Mouse (Mus musculus): ENCODE measurements around the gene Ephx3.
"Not testable (repeated sequence)": the region's sequence is repeated elsewhere in the genome, so short reads cannot be mapped to it uniquely, and the experiment has no call there.

The Ephx3 gene

DNA sequence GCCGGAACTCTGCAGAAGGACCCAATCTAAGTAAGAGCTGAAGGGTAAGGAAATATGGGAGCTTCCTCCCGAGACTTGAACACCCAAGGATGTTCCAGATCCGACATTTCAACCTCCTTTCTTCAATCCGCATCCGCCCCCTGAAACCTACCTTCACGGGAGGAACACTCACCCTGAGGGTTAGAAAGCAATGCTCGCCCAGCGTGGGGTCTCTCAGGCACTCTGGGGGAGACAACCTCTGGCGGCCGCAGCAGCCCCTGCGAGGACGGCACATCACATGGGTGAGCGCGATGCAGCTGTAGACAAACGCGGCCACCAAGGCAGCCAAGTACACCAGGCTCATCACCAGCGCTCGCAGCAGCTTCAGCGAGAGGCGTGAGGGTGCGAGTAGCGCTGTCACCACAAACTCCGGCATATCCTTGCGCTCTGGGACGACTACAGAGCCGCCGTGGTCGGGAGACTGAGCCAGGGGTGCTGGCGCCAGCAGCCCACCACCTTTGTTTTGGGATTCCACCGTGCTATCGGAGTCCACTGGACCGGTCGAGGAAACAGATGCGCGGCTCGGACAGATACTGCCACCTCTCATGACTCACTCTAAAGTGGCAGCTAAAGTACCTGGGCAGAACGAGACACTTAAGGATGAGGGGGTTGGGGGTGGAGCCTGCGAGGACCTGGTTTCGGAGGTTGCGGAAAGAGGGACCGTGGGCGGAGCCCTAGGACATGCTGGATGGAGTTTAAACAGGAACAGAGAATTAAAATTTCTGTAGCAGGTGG lies at the start of gene Ephx3:
TSS of gene Ephx3 (minus strand) at position 687 of the 774 bp plus-strand sequence.
- peak; percentile 61 for DNase-seq (ENCODE audit: low read depth)

DNA sequence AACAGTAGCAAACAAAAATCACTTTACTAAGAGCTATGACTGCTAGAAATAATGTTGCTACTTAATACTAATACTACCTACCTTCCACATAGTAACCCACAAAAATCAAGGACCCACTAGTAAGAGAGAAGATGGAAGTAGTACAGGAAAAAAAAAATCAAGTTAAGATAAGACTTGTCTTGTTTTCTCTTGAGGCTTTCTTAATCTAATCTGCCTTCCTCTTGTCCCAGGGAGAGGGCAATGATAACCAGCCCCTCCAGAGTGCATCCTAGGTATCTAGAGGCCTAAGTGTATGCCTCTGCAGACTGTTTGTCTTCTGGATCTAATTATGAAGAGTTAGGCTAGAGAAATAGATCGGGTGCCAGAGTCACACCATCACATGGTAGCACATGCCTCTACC lies 49.2 kb upstream of the Ephx3 start:
- no peak for DNase-seq (ENCODE audit: low read depth)

DNA sequence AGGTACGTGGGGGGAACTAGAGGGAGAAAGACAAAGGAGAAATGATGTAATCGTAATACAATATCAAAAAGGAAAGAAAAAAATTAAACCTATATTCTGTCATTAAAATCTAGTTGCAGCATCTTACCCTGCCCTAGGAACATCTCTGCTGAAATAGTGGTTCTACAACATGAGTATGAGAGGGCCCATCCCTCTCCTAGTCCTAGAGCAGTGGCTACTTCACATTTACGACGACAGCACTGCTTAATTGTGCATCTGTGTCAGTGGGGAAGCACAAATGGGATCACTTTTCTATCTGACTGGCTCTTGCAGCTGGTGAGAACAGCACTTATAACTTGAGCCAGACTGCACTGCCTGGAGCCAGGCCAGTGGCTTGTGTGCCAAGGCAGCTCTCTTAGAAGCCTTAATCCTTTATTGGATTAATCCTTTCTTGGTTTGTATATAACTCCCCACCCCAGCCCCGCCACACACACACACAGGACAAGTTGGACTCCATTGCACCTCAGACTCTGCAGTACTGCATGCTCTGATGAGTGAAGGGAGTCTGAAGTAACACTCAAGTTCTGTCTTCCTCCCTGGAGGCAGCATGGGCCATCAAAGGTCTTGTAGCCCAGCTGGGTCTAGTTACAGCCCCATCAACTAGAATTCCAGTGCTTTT lies 46.3 kb upstream of the Ephx3 start:
- no peak for DNase-seq (ENCODE audit: low read depth)

DNA sequence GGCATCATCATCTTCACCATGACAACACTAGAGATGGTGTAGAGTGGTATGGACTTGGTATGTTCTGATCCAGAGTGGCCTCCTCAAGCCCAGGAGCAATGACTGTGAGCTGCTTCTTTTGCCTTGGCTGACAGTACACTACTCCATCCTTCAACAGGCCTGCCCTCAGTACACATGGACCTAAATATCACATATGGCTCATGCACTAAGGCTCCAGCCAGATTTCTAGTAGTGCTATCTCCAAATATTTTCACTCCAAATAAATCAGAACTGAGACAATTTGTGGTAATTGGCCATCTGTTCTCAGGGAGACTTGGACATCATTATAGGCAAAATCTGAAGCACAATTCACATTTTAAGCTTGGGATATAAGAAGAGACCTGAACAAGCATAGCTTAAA lies 43.8 kb upstream of the Ephx3 start:
- no peak for DNase-seq (ENCODE audit: low read depth)

DNA sequence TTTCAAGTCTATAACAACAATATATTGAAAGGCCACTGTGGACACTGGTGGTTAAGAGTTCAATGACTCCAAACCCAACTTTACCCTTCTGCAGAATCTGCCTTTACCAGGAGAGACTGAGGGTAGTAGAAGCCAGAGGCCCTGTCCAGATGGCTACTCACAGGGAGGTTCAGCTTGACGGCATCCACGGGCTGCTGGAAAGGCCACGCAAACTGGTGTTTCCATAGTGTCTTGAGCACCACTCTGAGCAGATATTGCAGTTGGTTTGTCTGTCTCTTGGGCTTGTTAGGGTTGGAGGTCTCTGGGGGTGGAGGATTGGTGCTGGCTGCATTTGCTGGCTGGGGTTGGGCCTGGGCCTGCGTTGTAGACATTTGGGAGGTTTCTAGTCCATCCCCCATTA lies 39.9 kb upstream of the Ephx3 start:
- DNase-seq (ENCODE audit: low read depth), result no peak

DNA sequence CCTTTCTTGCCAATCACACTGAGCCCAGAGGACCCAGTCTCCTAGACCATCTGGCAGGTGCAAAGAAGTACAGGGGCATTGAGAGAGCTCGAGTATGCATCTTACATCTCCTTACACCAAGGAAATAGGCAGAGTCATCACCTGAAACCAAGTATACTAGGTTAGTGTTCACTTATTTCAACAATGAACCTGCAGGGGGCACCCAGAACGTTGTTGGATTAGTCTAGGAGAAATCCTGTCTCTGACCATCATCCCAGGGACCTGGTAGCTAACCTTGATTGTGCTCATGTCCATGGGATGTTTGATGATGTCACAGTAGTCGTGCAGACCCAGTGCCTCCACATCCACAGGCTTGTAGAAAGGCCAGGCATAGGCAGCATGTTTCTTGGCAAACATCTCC lies 31.5 kb upstream of the Ephx3 start:
- DNase-seq (ENCODE audit: low read depth), result no peak

DNA sequence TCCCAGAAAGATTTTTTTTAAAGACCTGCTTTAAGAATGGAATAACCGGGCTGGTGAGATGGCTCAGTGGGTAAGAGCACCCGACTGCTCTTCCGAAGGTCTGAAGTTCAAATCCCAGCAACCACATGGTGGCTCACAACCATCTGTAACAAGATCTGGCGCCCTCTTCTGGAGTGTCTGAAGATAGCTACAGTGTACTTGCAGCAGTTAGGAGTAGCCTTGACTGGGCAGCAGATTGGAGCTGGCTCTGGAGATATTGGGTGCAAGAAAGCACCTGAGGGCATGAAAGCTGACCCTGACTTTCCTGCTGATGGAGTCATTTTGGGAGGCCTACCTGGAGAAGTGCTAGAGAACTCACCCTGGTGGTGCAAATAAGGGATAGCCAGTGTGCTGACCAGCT lies 26.2 kb upstream of the Ephx3 start:
- DNase-seq (ENCODE audit: low read depth), result not testable (repeated sequence)

DNA sequence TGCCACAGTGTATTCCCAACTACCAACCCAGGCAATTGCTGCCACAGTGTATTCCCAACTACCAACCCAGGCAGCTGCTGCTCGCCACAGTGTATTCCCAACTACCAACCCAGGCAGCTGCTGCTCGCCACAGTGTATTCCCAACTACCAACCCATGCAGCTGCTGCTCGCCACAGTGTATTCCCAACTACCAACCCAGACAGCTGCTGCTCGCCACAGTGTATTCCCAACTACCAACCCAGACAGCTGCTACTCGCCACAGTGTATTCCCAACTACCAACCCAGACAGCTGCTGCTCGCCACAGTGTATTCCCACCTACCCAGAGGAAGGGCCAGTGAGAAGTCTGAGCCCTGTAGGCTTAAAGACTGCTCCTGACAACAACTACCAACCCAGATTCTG lies 22.2 kb upstream of the Ephx3 start:
- not testable (repeated sequence) for DNase-seq (ENCODE audit: low read depth)

DNA sequence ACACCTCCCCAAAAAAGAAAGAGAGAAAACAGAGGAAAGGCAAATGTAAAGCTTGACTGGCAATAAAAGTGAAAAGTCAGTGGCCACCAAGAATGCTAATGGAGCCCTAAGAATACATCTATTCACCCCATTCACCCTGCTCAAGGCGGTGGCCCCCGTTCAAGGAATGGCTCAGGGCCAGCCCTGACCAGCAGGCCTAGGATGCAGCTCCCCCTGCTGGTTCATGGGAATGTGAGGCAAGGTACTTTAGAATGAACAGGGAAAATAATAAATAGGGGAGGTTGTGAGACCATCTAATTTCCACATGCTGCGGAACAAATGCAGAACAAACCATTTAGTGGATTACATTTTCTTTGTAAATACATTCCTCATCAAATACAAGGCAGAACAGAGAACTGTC lies 20.4 kb upstream of the Ephx3 start:
- peak; percentile 58 for DNase-seq (ENCODE audit: low read depth)

DNA sequence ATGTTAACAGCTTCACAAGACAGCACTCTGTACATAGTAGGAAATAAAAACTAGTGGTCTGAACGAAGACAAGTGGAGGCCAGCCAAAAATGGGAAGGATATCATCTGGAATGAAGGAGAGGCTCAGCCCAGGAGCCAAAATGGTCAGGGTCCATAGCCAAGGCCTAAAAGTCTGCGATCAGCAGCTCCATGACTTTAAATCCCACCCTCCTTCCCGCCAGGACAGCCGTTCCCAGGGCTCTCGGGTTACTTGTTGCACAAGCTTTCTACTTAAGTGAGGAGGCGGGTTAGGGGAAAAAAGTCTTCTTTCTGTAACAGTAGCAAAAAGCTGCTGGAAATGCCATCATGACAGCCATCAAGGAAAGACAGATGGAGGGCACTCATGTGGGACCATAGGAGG lies 19.8 kb upstream of the Ephx3 start:
- no peak for DNase-seq (ENCODE audit: low read depth)

DNA sequence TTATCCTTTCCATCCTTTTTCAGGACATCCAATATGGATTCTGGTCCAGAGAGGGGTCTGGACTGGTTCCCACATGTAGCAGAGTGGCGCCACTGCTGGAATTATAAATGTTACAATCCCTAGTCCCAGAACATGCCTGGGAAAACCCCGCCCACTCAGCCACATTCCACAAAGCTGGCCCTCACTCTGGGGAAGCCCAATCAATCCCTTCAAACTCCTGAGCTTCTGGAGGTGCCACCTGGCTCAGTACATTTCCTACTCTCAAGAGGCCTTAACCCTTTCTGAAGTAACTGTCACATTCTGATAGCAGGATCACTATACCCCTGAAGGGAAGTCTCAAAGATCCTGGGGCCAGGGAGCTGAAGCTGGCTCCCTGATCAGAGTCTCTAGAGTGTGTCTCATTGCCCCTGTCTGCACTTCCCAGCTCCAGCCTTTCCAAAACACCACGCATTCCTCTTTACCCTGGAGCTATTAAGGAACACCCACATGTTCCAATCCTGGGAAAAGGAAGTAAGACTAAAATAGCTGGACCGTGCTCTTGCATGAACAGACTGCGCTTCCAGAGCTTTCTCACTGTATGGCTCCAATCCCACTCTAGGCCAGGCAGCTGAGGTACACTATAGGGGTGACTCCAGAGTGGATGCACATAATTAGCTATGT lies 18.4 kb upstream of the Ephx3 start:
- no peak for DNase-seq (ENCODE audit: low read depth)

DNA sequence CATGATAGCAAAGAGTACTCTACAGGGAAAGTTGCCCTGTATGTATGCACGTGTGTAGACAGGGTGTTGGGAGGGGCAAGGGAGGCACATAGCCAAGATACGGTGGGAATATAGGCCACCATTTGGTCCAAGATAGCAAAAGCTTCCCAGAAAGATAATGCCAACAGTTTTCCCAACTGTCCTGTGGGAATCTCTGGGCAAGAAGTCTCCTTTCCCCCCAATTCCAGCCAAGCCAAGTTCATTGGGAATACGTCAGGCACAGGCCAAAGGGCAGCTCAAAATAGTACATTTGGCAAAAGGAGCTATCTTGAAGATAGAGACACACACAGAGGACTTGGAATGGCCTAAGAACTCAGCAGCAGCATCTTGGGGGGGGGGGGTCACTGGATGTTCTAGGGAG lies 16.0 kb upstream of the Ephx3 start:
- DNase-seq (ENCODE audit: low read depth), result no peak

DNA sequence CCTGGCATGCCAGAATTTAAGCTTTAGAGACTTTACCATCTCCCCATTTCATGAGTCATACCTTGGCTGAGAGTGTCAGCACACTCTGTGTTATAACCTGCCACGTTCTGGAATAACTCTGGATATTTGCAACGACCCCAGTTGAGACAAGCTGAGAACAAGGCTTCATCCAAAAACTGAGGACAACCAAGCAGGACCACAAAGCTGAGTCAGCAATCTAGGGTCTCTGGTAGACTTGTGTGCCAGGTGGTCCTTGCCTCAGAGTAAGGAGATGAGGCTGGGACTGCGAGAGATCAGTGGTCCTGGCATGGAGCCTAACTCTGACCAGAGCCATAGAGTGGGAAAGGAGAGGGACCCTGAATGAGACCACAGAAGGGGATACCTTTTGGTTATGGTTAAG lies 13.6 kb upstream of the Ephx3 start:
- no peak for DNase-seq (ENCODE audit: low read depth)

DNA sequence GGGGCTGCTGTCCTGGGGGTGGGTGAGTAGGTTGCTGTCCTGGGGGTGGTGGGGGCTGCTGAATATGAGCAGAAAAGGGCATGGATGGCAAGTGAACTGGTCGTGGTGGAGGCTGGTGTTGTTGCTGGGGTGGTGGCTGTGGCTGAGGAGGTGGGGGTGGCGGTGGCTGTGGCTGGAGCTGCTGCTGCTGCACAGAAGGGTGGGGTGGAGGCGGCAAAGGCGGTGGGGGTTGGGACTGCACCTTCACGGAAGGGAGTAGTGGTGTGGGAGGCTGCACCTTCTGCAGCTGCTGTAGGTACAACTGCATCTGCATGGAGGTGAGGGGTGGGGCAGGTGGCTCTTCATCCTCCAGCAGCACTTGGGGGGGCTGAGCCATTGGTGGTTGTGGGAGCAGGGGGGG lies 11.7 kb upstream of the Ephx3 start:
- peak; percentile 29 for DNase-seq (ENCODE audit: low read depth)

DNA sequence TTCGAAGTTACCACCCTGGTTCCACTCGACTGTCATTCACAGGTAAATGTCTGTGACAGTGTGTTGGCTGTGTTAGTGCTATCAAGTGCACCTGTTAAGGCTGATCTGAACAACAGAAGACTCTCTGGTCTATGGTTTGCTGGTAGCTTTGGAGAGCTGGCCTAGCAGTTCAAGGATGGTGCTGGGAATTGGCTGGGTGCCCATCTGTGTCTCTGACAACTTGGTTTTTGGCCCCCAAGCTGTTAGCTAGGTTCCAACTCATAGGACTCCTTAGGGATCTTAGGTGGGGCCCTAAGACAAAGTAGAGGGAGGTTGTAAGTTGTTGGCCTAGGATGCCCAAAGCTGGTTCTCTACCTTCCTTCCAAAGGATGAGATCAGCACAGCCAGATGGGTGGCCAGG lies 10.4 kb upstream of the Ephx3 start:
- DNase-seq (ENCODE audit: low read depth), result no peak

DNA sequence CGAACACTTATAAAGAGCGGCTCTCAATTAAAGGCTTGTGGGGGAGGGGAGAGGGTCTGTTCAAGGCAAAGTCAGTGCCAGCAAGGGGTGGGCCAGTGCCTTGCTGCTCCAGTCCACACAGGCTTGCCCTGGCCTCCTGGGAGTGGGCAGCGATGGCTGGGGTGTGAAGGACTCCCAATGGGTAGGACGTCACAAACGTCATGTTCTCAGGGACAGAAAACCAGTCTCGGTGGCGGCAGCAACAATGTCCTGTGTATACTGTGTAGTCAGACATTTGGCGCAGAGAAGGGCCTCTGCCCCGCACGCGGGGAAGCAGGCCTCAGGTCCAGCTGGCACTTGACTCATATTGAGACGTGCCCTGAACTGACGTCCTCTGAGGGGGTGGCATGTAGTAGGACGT lies 7.8 kb upstream of the Ephx3 start:
- DNase-seq (ENCODE audit: low read depth), result no peak

DNA sequence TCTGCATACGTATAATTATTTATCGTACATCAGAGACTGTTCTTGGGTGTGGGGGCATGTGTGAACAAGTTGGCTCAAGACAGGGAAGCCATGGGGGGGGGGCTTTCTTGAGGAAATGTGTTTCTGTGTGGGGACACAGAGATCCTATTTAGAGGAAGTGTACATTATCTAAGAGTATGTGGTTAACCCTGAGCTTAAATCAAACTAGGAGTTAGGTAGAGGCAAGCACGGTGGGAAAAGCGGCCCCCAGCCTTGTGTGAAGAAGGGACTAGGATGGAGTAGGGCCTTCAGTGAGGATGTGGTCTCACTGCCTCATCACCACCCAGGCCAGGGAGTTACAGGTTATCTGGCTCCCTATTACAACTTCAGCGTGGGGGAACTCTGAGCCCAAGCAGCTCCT lies 6.4 kb upstream of the Ephx3 start:
- DNase-seq (ENCODE audit: low read depth), result no peak

DNA sequence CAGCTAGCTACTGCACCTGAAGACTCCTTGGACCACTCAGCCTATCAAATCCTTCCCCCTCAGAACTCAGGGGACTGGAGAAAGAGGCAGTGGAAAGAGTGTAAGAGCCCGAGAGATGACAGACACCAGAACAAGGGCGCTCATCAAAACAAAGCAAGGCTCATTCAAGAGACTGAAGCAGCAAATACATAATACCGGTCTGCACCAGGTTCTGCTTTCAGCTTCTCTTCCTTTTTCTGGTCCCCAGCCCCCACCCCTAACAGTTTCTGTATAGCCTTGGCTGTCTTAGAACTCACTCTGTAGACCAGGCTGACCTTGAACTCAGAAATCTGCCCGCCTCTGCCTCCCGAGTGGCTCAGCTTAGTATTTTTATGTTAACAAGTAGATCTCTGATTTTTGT lies 3.7 kb upstream of the Ephx3 start:
- no peak for DNase-seq (ENCODE audit: low read depth)

DNA sequence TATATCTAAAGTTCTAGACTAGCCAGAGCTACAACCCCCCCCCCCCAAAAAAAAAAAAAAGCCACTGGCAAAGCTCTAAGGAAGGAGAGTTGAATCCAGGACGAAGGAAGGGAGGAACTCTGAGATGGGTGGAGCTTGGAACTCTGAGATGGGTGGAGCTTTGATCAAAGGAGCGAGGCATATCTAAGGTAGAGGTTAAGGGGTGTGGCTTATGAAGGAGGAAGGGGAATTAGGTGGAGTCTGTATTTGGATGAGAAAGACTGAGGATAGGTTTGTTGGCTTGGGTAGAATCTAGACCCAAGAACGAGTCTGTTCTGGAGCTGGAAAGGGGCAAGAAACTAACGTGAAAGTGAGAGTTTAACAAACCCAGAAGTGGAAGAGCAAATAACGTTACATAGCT lies 501 bp upstream of the Ephx3 start:
- peak; percentile 60 for DNase-seq (ENCODE audit: low read depth)

DNA sequence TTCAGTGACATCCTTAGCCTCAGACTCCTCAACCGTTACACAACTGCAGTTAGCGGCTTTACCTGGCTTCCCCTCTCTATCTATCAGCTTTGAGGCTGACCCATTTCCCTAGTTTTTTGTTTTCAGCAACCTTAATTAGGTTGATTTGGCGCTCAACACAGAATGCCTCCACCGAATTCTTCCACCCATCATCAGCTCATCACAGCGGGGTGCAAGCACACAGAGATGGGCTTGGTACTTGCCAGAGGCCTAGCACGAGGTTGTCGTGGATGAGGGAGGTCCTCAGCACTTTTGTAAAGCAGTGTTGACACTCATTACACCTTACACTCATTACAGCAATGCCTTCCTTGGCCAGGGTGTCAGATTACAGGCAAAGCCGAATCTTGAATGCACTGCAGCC lies 6.3 kb downstream of the Ephx3 start:
- no peak for DNase-seq (ENCODE audit: low read depth)

DNA sequence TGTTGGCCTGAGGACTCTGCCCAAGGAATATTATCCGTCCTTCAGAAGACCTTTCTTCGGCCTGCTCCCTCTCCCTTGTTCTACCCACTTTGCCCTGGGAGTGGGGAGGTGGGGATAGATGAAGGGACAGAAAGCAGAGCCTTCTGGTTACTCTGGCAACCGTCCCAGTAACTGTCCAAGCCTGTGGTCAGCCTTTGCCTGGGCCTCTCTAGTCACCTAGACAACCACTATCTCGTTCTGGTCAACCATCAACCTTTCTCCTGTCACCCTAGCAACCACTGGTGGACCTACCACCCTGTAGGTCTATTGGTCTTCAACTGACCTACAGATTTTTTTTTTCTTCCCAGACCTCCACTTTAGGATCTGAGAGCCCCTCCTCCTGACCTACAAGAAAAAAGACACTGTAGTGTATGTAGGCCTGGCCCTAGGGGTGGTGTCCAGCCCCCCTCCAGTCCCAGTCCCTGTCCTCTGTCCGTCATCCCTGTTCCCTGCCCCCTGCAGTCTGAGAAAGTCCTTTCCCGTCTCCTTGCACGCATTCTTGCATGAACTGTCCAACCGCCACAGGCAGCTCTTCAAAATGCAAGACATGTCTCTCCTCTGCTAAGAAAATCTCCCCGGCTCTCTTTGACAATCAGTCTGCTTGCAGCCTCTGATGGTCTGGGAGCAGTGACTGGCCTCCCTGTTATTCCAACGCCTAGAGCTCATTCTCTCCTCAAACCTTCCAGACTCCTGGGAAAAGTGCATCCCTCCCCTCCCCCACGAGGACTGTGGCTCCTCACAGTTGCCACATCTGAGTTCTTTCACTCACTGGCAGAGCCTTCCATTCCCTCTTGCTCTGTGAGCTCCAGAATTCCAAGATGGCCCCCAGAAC lies 9.5 kb downstream of the Ephx3 start:
- no peak for DNase-seq (ENCODE audit: low read depth)

DNA sequence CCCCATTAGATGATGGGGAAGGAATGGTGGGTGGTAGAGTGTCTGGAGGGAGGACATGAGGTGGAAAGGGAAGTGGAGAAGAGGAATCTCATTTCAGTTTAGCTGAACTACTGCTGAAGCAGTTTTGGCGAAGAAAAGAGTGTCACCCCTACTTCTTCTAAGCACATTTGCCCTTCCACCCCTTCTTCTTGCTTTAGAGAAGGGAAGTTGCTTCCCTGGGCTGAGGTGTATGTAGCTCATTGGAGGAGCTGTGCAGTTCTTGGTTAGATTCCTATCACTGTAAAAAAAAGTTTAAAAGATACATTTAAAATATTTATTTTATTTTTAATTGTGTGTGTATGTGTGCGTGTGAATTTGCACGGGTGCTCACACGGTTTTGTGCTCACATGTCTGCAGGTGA lies 12.4 kb downstream of the Ephx3 start:
- DNase-seq (ENCODE audit: low read depth), result no peak
